Mouse (Mus musculus) urinary bladder, postnatal 4 days (tissue): ENCODE results near the gene Zfp592.
"Not testable (repeated sequence)": the region's sequence is repeated elsewhere in the genome, so short reads cannot be mapped to it uniquely, and the experiment has no call there.

Experiments used
- DNase-seq, 2 experiments: peaks; one replicate each; pipeline ENCODE4 v3.0.0; 2021 to 2022; ENCODE audit warnings: low spot score in 2 of 2

The Zfp592 gene

GRCm38 (mm10) chr7:80992980-80993833 lies at the start of gene Zfp592:
Gene Zfp592 (plus strand): TSS chr7:80993681.
- peak; percentile 82 to 84 for DNase-seq

DNA sequence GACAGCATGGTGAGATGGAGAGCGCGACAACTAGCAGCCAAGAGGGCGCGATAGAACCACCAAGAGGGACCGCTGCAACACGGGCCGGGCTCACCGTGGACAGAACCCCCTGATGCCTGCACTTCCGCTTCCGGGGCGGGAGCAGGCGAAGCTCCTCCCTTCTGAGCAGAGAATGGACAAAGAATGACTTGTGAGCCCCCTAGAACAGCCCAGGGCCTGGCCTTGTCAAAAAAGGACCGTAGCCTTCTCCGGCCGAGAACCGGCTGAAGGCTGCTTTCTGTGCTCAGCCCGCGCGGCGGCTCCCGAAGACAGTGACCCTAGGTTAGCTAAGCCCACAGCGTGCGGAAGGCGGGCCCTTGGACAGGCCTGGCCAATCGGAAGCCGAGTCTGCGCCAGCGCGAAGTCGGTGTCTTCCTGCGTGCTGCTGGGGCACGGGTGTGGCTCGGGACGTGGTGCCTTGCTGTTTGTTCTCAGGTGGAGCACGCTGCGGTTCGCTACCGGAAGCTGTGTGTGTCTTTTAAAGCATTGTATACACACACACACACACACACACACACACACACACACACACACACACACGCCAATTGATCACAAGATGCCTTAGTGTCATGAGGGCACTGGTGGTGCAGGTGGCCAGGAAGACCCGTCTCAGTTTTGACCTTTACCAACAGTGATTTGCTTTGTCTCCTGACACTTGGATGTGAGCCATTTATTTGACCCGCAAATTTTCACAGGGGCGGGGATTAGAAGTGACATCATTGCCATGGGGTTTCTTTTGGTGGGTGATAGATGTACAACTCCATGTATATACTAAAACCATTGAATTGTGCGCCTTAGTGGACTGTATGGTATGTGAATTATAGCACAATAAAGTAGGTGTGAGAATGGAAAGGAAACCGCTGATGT lies 45.8 kb upstream of the Zfp592 start, which contains the start of gene Sec11a:
Gene Sec11a (minus strand): TSS at position 336 of the 906 bp plus-strand sequence.
- peak; percentile 90 to 92 for DNase-seq

DNA sequence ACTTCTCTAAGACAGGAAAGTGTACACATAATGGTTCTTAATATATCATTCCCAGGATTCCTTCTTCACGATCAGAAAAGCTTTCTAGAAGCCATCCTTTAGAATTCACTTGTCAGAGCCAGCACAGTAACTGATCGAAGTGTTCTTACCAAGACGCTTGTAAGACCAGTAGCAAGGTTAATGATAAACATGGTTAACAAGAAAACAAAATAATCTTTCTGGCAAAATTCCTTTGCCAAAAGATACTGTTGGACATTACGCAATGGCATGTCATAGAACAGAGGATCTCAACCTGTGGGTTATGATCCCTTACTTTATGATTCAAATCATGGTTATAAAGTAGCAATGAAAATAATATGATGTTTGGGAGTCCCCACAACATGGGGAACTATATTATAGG lies 42.0 kb upstream of the Zfp592 start:
- no peak for DNase-seq

- DNase-seq, result no peak
These were observed 41.3 kb upstream of the Zfp592 start for GRCm38 (mm10) chr7:80952140-80952539.

GRCm38 (mm10) chr7:80954251-80954650 lies 39.2 kb upstream of the Zfp592 start:
- DNase-seq, result no peak

GRCm38 (mm10) chr7:80956891-80957290 lies 36.6 kb upstream of the Zfp592 start:
- DNase-seq, result no peak

DNA sequence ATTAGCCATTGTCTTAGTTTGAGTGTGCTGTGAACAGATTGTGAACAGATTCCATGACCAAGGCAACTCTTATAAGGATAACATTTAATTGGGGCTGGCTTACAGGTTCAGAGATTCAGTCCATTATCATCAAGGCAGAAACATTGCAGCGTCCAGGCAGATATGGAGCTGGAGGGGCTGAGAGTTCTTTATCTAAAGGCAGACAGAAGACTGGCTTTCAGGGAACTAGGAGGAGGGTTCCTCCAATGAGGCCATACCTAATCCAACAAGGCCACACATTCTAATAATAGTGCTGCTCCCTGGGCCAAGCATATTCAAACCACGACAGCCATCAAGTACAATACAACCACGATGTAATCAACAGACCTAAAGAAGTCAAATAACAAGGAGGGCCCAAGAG lies 34.5 kb upstream of the Zfp592 start:
- no peak for DNase-seq

DNA sequence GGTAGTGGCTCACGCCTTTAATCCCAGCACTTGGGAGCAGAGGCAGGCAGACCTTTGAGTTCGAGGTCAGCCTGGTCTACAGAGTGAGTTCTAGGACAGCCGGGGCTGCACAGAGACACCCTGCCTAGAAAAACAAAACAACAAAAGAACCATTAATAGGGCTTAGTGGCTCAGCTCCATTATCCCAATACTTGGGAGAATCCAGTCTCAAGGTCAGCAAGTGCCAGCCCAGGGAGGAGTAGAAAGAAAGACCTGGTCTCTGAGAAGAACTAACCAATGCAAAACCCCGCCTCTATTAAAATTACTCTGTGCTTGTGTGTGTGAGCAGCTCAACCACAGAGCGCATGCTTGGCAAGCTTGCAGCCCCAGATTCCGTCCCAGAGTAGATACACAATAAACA lies 30.7 kb upstream of the Zfp592 start:
- no peak for DNase-seq

GRCm38 (mm10) chr7:80970913-80971312 lies 22.6 kb upstream of the Zfp592 start:
- DNase-seq, result no peak

DNA sequence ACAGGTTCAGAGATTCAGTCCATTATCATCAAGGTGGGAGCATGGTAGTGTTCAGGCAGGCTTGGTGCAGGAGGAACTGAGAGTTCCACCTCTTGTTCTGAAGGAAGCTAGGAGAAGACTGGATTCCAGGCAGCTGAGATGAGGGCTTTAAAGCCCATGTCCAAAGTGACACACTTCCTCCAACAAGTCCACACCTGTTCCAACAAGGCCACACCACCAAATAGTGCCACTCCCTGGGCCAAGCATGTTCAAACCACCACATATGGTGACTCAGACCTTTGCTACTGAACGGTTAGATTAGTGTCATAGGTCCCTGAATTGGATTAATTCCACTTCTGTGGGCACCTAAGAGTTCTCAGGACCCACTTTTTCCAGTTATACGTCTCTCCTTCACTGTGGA lies 22.1 kb upstream of the Zfp592 start:
- DNase-seq, result no peak

GRCm38 (mm10) chr7:80972082-80972481 lies 21.4 kb upstream of the Zfp592 start:
- no peak for DNase-seq

- not testable (repeated sequence) for DNase-seq
These were observed 20.4 kb upstream of the Zfp592 start for GRCm38 (mm10) chr7:80972920-80973637.

DNA sequence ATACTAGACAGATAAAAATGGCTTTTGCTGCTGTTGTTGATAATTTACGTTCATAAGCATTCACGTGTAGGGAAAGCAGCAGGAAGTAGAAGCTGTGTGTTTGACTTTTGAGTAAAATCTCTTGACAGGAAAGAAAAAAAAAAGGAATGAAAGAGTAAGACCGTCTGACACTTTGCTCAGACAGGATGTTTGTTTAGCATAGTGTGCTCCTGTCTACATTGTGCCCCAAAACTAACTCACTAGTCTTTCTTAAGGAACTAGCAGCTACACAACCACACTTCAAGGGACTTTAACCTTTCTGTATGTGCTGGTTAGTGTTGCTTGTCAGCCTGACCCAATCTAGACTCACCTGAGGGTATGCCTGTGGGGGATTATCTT lies 19.9 kb upstream of the Zfp592 start:
- DNase-seq, result not testable (repeated sequence)

- DNase-seq, result no peak
These were observed 12.9 kb upstream of the Zfp592 start for GRCm38 (mm10) chr7:80980566-80980965.

GRCm38 (mm10) chr7:80986458-80987187 lies 6.9 kb upstream of the Zfp592 start:
- DNase-seq, result no peak

GRCm38 (mm10) chr7:80987805-80988625 lies 5.5 kb upstream of the Zfp592 start:
- DNase-seq, result no peak

GRCm38 (mm10) chr7:80990276-80990675 lies 3.2 kb upstream of the Zfp592 start:
- no peak for DNase-seq

GRCm38 (mm10) chr7:80991589-80991988 lies 1.9 kb upstream of the Zfp592 start:
- DNase-seq, result no peak

DNA sequence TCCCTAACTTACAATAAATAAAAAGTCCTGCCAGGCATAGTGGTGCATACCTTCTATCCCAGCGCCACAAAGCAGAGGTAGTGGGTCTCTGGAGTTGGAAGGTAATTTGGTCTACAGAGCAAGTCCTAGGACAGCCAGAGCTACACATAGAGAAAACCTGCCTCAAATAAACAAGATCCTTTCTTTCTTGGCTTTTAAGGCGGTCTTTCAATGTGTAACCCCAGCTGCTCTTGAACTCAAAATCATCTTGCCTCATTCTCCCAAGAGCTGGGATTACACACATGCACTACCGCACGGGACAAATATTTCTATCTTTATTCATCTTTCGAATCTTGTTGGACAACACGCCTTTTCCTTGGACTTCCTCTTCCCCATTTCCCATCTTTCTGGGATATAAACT lies 1.4 kb upstream of the Zfp592 start:
- no peak for DNase-seq

DNA sequence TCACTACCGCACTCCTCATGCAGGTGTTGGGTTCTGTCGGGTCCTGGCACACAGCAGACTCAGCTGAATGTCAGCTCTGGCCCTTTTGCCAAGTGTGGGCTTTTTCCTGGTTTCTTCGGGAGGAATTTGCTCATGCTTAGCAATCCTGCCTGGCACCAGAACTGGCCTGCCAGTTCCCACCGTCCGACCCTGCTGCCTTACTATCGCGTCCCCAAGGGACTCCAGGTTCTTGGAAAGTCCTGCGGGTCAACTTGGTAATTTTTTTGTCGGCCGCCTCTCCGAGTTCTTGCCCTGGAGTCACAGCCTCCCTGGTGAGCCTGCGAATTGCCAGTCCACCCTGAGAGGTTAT lies 876 bp upstream of the Zfp592 start:
- DNase-seq, result peak in 1 of 2 experiments; percentile 24
